Mouse (Mus musculus) ES-Bruce4 (cell line): ENCODE measurements around the gene Ccdc134.
"Not testable (repeated sequence)": the region's sequence is repeated elsewhere in the genome, so short reads cannot be mapped to it uniquely, and the experiment has no call there.

Source experiments
- CTCF ChIP-seq: IDR thresholded peaks from one replicate; pipeline ENCODE4 v1.8.1; 2011; ENCODE audit warnings: low read depth, low read length
- EP300 ChIP-seq: IDR thresholded peaks from 2 replicates; pipeline ENCODE4 v1.6.1; 2011; ENCODE audit warnings: low read depth, low read length; ENCODE audit not compliant: insufficient read depth
- POLR2A ChIP-seq: IDR thresholded peaks from one replicate; pipeline ENCODE4 v1.8.1; 2011; ENCODE audit warnings: low read length; ENCODE audit not compliant: insufficient read depth

- not testable (repeated sequence) for TF ChIP-seq CTCF, EP300, POLR2A
These were observed 1.0 kb upstream of the Ccdc134 start for GRCm38 (mm10) chr15:82126690-82127089.
